Mouse (Mus musculus): ENCODE measurements at regions not wholly inside any gene's neighbourhood (a gene's known extent, or its start where the extent isn't known, plus 50 kb on each side); places are given as distances from the start of the nearest gene placed in this dataset.

DNA sequence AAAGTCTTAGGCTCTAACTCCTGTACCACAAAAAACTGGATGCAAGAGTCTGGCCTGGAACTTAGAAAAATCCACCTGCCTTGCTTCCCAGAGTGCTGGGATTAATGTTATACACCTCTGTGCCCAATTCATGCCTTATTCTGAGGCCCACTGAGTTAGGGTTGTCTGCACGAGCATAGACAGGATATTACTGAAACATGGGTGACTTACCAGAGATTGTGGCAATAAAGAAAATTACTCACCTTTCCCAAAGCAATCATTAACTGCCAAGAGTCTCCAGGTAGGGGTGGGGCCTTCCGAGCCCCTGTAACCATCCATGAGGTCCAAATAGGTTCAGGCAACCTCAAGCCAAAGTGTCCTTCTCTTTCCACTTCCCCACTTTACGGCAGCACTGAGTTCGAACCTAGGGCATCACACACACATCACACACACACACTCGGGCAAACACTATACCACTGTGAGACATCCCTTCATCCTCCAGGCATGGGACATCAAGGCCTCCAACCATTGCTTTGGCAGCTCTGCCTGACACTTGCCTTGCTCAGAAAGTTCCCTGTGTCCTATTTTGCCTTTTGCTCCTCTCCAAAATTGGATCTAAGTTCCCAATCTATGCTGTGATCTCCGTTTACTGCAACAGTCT, 53.7 kb upstream of the Peli1 start:
- no peak for DNase-seq

DNA sequence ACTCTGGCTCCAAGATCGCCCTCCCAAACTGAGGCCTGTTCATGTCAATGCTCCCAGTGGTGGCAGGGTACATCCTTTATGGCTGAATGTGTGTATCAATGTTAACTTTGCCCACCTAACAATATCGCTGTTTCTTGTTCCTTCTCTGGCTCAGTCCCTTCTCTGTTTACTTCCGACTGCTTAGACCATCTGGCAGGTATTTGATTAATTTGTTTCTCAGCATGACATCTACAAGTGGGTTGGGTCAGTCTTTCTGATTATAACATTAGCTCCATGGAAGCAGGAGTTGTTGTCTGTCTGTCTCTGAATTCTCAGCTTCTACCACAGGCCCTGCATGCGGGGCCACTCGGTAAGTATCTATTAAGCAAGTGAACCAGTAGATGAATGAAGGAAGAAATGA, 49.9 kb upstream of the Peli1 start:
- DNase-seq, result no peak

Small RNA genes lying in the stretch of these regions (microRNA-seq; reads per million reads assigned to microRNA genes)
- gene Gm23681, result 0 reads per million in 2 experiments

Data from adrenal gland, adult 8-10 months (tissue).